Mouse (Mus musculus): ENCODE results near the gene Gm49673.
"Not testable (repeated sequence)": the region's sequence is repeated elsewhere in the genome, so short reads cannot be mapped to it uniquely, and the experiment has no call there.

Gene Gm49673

DNA sequence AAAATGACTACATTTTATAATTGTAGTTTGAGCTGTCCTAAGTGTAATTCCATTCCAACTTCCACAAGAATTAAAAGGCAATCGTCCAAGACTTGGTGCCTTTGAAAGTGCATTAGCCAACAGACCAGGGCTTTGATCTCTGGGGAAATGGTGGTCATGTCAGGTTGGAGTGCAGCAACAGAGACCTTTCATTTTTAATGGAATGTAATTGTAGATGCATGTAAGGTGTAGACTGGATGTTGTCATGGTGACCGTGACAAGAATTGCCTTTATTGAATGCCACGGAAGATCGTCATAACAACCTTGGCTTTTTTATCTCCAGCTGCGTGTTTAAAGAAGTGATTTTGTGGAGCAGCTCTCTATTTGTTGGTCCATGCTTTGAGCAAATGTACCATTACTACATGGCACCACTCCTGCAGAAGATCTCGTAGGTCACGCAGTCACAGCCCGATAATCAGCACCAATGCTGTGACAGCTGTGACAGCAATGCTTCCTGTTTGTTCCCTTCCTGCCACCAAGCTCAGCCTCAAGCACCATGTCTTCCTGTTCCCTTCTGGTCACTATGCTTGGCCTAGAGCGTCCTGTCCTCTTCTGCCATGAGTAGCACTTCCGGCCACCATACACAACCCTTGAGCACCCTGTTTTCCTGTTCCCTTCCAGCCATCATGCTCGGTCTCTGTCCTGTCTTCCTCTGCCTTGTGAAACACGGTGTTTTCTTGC lies 107.5 kb downstream of the Gm49673 start:
- not testable (repeated sequence) for DNase-seq (ENCODE audit: low read depth, low spot score)

DNA sequence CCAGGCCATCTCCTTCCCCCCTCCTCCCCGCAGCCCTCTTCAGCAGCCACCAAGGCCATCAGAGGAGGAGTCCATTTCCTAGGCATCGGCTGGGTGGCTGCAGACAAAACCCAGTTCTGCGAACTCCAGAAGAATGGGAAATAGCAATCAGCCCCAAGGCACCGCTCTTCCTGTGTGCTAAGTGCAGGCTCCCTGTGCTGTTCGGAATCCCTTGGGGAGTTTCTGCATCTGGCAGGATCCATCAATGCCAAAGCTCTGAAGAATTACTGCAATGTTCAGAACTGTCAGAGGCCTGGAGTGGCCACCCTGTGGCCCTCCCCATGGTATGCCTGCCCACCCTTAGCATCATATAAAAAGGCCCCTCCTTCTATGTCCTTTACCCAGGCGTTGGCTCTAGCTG lies 110.6 kb downstream of the Gm49673 start:
- DNase-seq (ENCODE audit: low read depth, low spot score) = not testable (repeated sequence)
